Mouse (Mus musculus): ENCODE measurements at regions not wholly inside any gene's neighbourhood (a gene's known extent, or its start where the extent isn't known, plus 50 kb on each side); places are given as distances from the start of the nearest gene placed in this dataset.

- no peak for DNase-seq (ENCODE audit: low read depth, low spot score)
These were observed 535.6 kb downstream of the Slc4a3 start for GRCm38 (mm10) chr1:76081700-76082099.

- DNase-seq (ENCODE audit: low read depth, low spot score), result no peak
These were observed 537.4 kb downstream of the Slc4a3 start for GRCm38 (mm10) chr1:76083273-76084036.

- DNase-seq (ENCODE audit: low read depth, low spot score), result no peak
These were observed 545.0 kb downstream of the Slc4a3 start for GRCm38 (mm10) chr1:76091031-76091430.

GRCm38 (mm10) chr1:76113281-76113680 is 567.2 kb downstream of the Slc4a3 start:
- no peak for DNase-seq (ENCODE audit: low read depth, low spot score)

GRCm38 (mm10) chr1:76120840-76121239 is 574.8 kb downstream of the Slc4a3 start:
- no peak for DNase-seq (ENCODE audit: low read depth, low spot score)

- DNase-seq (ENCODE audit: low read depth, low spot score), result no peak
These were observed 584.3 kb downstream of the Slc4a3 start for GRCm38 (mm10) chr1:76130353-76130752.

GRCm38 (mm10) chr1:76136810-76137209 is 590.7 kb downstream of the Slc4a3 start:
- no peak for DNase-seq (ENCODE audit: low read depth, low spot score)

- no peak for DNase-seq (ENCODE audit: low read depth, low spot score)
These were observed 591.6 kb downstream of the Slc4a3 start for GRCm38 (mm10) chr1:76137701-76138100.

GRCm38 (mm10) chr1:76143516-76143915 is 597.5 kb downstream of the Slc4a3 start:
- DNase-seq (ENCODE audit: low read depth, low spot score), result no peak

- no peak for DNase-seq (ENCODE audit: low read depth, low spot score)
These were observed 602.9 kb downstream of the Slc4a3 start for GRCm38 (mm10) chr1:76148963-76149362.

- no peak for DNase-seq (ENCODE audit: low read depth, low spot score)
These were observed 610.2 kb downstream of the Slc4a3 start for GRCm38 (mm10) chr1:76156291-76156690.

- no peak for DNase-seq (ENCODE audit: low read depth, low spot score)
These were observed 621.4 kb downstream of the Slc4a3 start for GRCm38 (mm10) chr1:76167486-76167885.

- DNase-seq (ENCODE audit: low read depth, low spot score), result no peak
These were observed 635.1 kb downstream of the Slc4a3 start for GRCm38 (mm10) chr1:76181181-76181580.

GRCm38 (mm10) chr1:76194844-76195243 is 648.8 kb downstream of the Slc4a3 start:
- DNase-seq (ENCODE audit: low read depth, low spot score), result no peak

GRCm38 (mm10) chr1:76197651-76198050 is 651.6 kb downstream of the Slc4a3 start:
- DNase-seq (ENCODE audit: low read depth, low spot score), result no peak

- DNase-seq (ENCODE audit: low read depth, low spot score), result no peak
These were observed 654.8 kb downstream of the Slc4a3 start for GRCm38 (mm10) chr1:76200906-76201305.

- no peak for DNase-seq (ENCODE audit: low read depth, low spot score)
These were observed 666.4 kb downstream of the Slc4a3 start for GRCm38 (mm10) chr1:76212486-76212885.

GRCm38 (mm10) chr1:76244721-76245120 is 698.7 kb downstream of the Slc4a3 start:
- DNase-seq (ENCODE audit: low read depth, low spot score), result no peak

GRCm38 (mm10) chr1:76246181-76246796 is 700.2 kb downstream of the Slc4a3 start:
- no peak for DNase-seq (ENCODE audit: low read depth, low spot score)

GRCm38 (mm10) chr1:76247126-76247525 is 701.1 kb downstream of the Slc4a3 start:
- no peak for DNase-seq (ENCODE audit: low read depth, low spot score)

GRCm38 (mm10) chr1:76258217-76258616 is 712.2 kb downstream of the Slc4a3 start:
- no peak for DNase-seq (ENCODE audit: low read depth, low spot score)

GRCm38 (mm10) chr1:76276148-76276547 is 730.1 kb downstream of the Slc4a3 start:
- DNase-seq (ENCODE audit: low read depth, low spot score), result no peak

- no peak for DNase-seq (ENCODE audit: low read depth, low spot score)
These were observed 730.6 kb downstream of the Slc4a3 start for GRCm38 (mm10) chr1:76276624-76277023.

Data from c-Kit-negative CD71-positive TER-119-positive erythroid progenitor cells, embryonic 14.5 days (primary cell).